Mouse (Mus musculus): ENCODE results near the gene Egln1. TPM values are rescaled to one million over a fixed set of nuclear protein-coding genes. Genes with fewer than 3 reads are reported as not detected.

Egln1 gene
- polyA plus RNA-seq, 1 experiment from 2014 or later, result 10.9 TPM

GRCm38 (mm10) chr8:124896010-124896631 lies 53.0 kb downstream of the Egln1 start:
- 81% methylated on average over 26 of the region's 26 CpGs for WGBS
- H3K4me1 ChIP-seq, result peaks cover 40% of the 10 kb centered on the region
- no peaks in the 10 kb centered on the region for H3K9me3 ChIP-seq
- H3K27me3 ChIP-seq (replicated peaks; ENCODE audit: low read depth, poor library complexity, severe bottlenecking), result no peaks in the 10 kb centered on the region
- H3K4me3 ChIP-seq, result peak overlapping the region; percentile 98
- DNase-seq (ENCODE audit: low spot score), result no peak
- H3K27ac ChIP-seq (replicated peaks), result peak overlapping the region; percentile 86; the same call in 1 of the 2 replicates
- peaks cover 54% of the 10 kb centered on the region for H3K36me3 ChIP-seq (replicated peaks)

GRCm38 (mm10) chr8:124892596-124892995 lies 56.5 kb downstream of the Egln1 start:
- Histone ChIP-seq H3K27ac (replicated peaks) (no peak overlapping the region), H3K27me3 (replicated peaks; ENCODE audit: low read depth, poor library complexity, severe bottlenecking) (no peaks in the 10 kb centered on the region), H3K4me3 (no peak overlapping the region), H3K36me3 (replicated peaks) (peaks cover 70% of the 10 kb centered on the region), H3K9me3 (peaks cover 9% of the 10 kb centered on the region; the same call in 1 of the 2 replicates), H3K4me1 (peaks cover 30% of the 10 kb centered on the region)
- 62% methylated on average over 3 of the region's 3 CpGs for WGBS
- peak; percentile 49 for DNase-seq (ENCODE audit: low spot score)

GRCm38 (mm10) chr8:124888385-124888784 lies 60.7 kb downstream of the Egln1 start:
- WGBS, result 93% methylated on average over 5 of the region's 5 CpGs
- no peaks in the 10 kb centered on the region for H3K27me3 ChIP-seq (replicated peaks; ENCODE audit: low read depth, poor library complexity, severe bottlenecking)
- H3K9me3 ChIP-seq, result peaks cover 11% of the 10 kb centered on the region; the same call in 1 of the 2 replicates
- no peak overlapping the region for H3K27ac ChIP-seq (replicated peaks)
- DNase-seq (ENCODE audit: low spot score), result no peak
- H3K4me3 ChIP-seq, result no peak overlapping the region
- peaks cover 8% of the 10 kb centered on the region; the same call in 1 of the 2 replicates for H3K4me1 ChIP-seq
- peaks cover 88% of the 10 kb centered on the region for H3K36me3 ChIP-seq (replicated peaks)

GRCm38 (mm10) chr8:124878946-124879526 lies 70.1 kb downstream of the Egln1 start:
- Histone ChIP-seq H3K27ac (replicated peaks) (no peak overlapping the region), H3K27me3 (replicated peaks; ENCODE audit: low read depth, poor library complexity, severe bottlenecking) (no peaks in the 10 kb centered on the region), H3K9me3 (no peaks in the 10 kb centered on the region), H3K36me3 (replicated peaks) (peaks cover 100% of the 10 kb centered on the region), H3K4me1 (no peaks in the 10 kb centered on the region), H3K4me3 (no peak overlapping the region)
- no peak for DNase-seq (ENCODE audit: low spot score)
- 90% methylated on average over 10 of the region's 10 CpGs for WGBS

GRCm38 (mm10) chr8:124878141-124878540 lies 71.0 kb downstream of the Egln1 start:
- Histone ChIP-seq H3K27ac (replicated peaks) (no peak overlapping the region), H3K4me1 (no peaks in the 10 kb centered on the region), H3K36me3 (replicated peaks) (peaks cover 100% of the 10 kb centered on the region), H3K27me3 (replicated peaks; ENCODE audit: low read depth, poor library complexity, severe bottlenecking) (no peaks in the 10 kb centered on the region), H3K9me3 (no peaks in the 10 kb centered on the region), H3K4me3 (no peak overlapping the region)
- 90% methylated on average over 5 of the region's 5 CpGs for WGBS
- DNase-seq (ENCODE audit: low spot score), result no peak

GRCm38 (mm10) chr8:124872690-124873089 lies 76.4 kb downstream of the Egln1 start:
- no peaks in the 10 kb centered on the region for H3K4me1 ChIP-seq
- no peaks in the 10 kb centered on the region for H3K9me3 ChIP-seq
- WGBS, result 92% methylated on average over 5 of the region's 5 CpGs
- no peak for DNase-seq (ENCODE audit: low spot score)
- H3K4me3 ChIP-seq, result no peak overlapping the region
- H3K27ac ChIP-seq (replicated peaks), result no peak overlapping the region
- H3K27me3 ChIP-seq (replicated peaks; ENCODE audit: low read depth, poor library complexity, severe bottlenecking), result no peaks in the 10 kb centered on the region
- H3K36me3 ChIP-seq (replicated peaks), result peaks cover 81% of the 10 kb centered on the region

GRCm38 (mm10) chr8:124872081-124872480 lies 77.0 kb downstream of the Egln1 start:
- 94% methylated on average over 7 of the region's 7 CpGs for WGBS
- Histone ChIP-seq H3K4me3 (no peak overlapping the region), H3K27ac (replicated peaks) (no peak overlapping the region), H3K27me3 (replicated peaks; ENCODE audit: low read depth, poor library complexity, severe bottlenecking) (no peaks in the 10 kb centered on the region), H3K36me3 (replicated peaks) (peaks cover 78% of the 10 kb centered on the region), H3K4me1 (no peaks in the 10 kb centered on the region), H3K9me3 (no peaks in the 10 kb centered on the region)
- DNase-seq (ENCODE audit: low spot score), result no peak

- Histone ChIP-seq H3K27me3 (replicated peaks; ENCODE audit: low read depth, poor library complexity, severe bottlenecking) (no peaks in the 10 kb centered on the region), H3K9me3 (no peaks in the 10 kb centered on the region), H3K4me3 (no peak overlapping the region), H3K4me1 (no peaks in the 10 kb centered on the region), H3K36me3 (replicated peaks) (peaks cover 77% of the 10 kb centered on the region), H3K27ac (replicated peaks) (no peak overlapping the region)
- DNase-seq (ENCODE audit: low spot score), result no peak
- WGBS, result 93% methylated on average over 7 of the region's 7 CpGs
These were observed 77.7 kb downstream of the Egln1 start for GRCm38 (mm10) chr8:124871474-124871873.

- DNase-seq (ENCODE audit: low spot score), result no peak
- H3K27ac ChIP-seq (replicated peaks), result no peak overlapping the region
- no peaks in the 10 kb centered on the region for H3K4me1 ChIP-seq
- no peak overlapping the region for H3K4me3 ChIP-seq
- H3K9me3 ChIP-seq, result no peaks in the 10 kb centered on the region
- WGBS, result 90% methylated on average over 6 of the region's 6 CpGs
- peaks cover 70% of the 10 kb centered on the region for H3K36me3 ChIP-seq (replicated peaks)
- H3K27me3 ChIP-seq (replicated peaks; ENCODE audit: low read depth, poor library complexity, severe bottlenecking), result no peaks in the 10 kb centered on the region
These were observed 79.4 kb downstream of the Egln1 start for GRCm38 (mm10) chr8:124869708-124870107.

GRCm38 (mm10) chr8:124867126-124867525 lies 82.0 kb downstream of the Egln1 start:
- whole genome bisulfite sequencing, result 83% methylated on average over 2 of the region's 2 CpGs
- Histone ChIP-seq H3K27me3 (replicated peaks; ENCODE audit: low read depth, poor library complexity, severe bottlenecking) (no peaks in the 10 kb centered on the region), H3K36me3 (replicated peaks) (peaks cover 44% of the 10 kb centered on the region), H3K9me3 (no peaks in the 10 kb centered on the region), H3K4me1 (peaks cover 8% of the 10 kb centered on the region), H3K27ac (replicated peaks) (no peak overlapping the region), H3K4me3 (no peak overlapping the region)
- DNase-seq (ENCODE audit: low spot score), result no peak

GRCm38 (mm10) chr8:124866669-124867068 lies 82.5 kb downstream of the Egln1 start:
- H3K27ac ChIP-seq (replicated peaks), result no peak overlapping the region
- peaks cover 40% of the 10 kb centered on the region for H3K36me3 ChIP-seq (replicated peaks)
- peaks cover 13% of the 10 kb centered on the region for H3K4me1 ChIP-seq
- no peaks in the 10 kb centered on the region for H3K27me3 ChIP-seq (replicated peaks; ENCODE audit: low read depth, poor library complexity, severe bottlenecking)
- H3K9me3 ChIP-seq, result no peaks in the 10 kb centered on the region
- H3K4me3 ChIP-seq, result no peak overlapping the region
- WGBS, result 88% methylated on average over 3 of the region's 3 CpGs
- no peak for DNase-seq (ENCODE audit: low spot score)

- H3K9me3 ChIP-seq, result no peaks in the 10 kb centered on the region
- 20% methylated on average over 8 of the region's 8 CpGs for WGBS
- H3K4me3 ChIP-seq, result peak overlapping the region; percentile 91
- H3K4me1 ChIP-seq, result peaks cover 17% of the 10 kb centered on the region
- peak overlapping the region; percentile 98 for H3K27ac ChIP-seq (replicated peaks)
- H3K27me3 ChIP-seq (replicated peaks; ENCODE audit: low read depth, poor library complexity, severe bottlenecking), result no peaks in the 10 kb centered on the region
- peak; percentile 19 for DNase-seq (ENCODE audit: low spot score)
- H3K36me3 ChIP-seq (replicated peaks), result peaks cover 51% of the 10 kb centered on the region
These were observed 85.4 kb downstream of the Egln1 start for GRCm38 (mm10) chr8:124863729-124864128.

- Histone ChIP-seq H3K36me3 (replicated peaks) (peaks cover 52% of the 10 kb centered on the region), H3K27ac (replicated peaks) (peak overlapping the region; percentile 98), H3K9me3 (no peaks in the 10 kb centered on the region), H3K27me3 (replicated peaks; ENCODE audit: low read depth, poor library complexity, severe bottlenecking) (no peaks in the 10 kb centered on the region), H3K4me3 (peak overlapping the region; percentile 91), H3K4me1 (peaks cover 17% of the 10 kb centered on the region)
- no peak for DNase-seq (ENCODE audit: low spot score)
- under 1% methylated on average over 33 of the region's 33 CpGs for WGBS
These were observed 85.9 kb downstream of the Egln1 start for GRCm38 (mm10) chr8:124863163-124863677.

Data from embryonic facial prominence, embryonic 10.5 days (tissue).